Mouse (Mus musculus) heart, embryonic 15.5 days (tissue): ENCODE results near the gene Nlrp9b. TPM values are rescaled to one million over a fixed set of nuclear protein-coding genes. Genes with fewer than 3 reads are reported as not detected.
A peak's percentile ranks its signal among the peaks of the same experiment; 100 is the strongest.
"Not testable (repeated sequence)": the region's sequence is repeated elsewhere in the genome, so short reads cannot be mapped to it uniquely, and the experiment has no call there.

Experiments
- ATAC-seq: fragments of 200-750 bp; cut with Nextera tagmentation; replicated peaks from 2 replicates; pipeline ENCODE4 v1.8.0; 2017; ENCODE audit warnings: low read depth, moderate TSS enrichment; ENCODE audit not compliant: insufficient number of reproducible peaks, insufficient read depth, low FRiP score
- H3K27ac ChIP-seq: fragments of 300-500 bp; sonication (generic); 2 replicates; pipeline ENCODE4 v1.5.1; 2015; ENCODE audit warnings: mild to moderate bottlenecking, inconsistent platforms
- H3K27me3 ChIP-seq: fragments of 300-500 bp; sonication (generic); 2 replicates; pipeline ENCODE4 v1.6.1; 2015; ENCODE audit warnings: inconsistent platforms
- H3K36me3 ChIP-seq: fragments of 300-500 bp; sonication (generic); 2 replicates; pipeline ENCODE4 v1.6.1; 2015; ENCODE audit warnings: mild to moderate bottlenecking, inconsistent platforms
- H3K4me1 ChIP-seq: fragments of 300-500 bp; sonication (generic); replicated peaks from 2 replicates; pipeline ENCODE4 v1.6.1; 2015; ENCODE audit warnings: inconsistent platforms
- H3K4me2 ChIP-seq: fragments of 300-500 bp; sonication (generic); 2 replicates; pipeline ENCODE4 v1.6.1; 2015; ENCODE audit warnings: inconsistent platforms, mild to moderate bottlenecking, moderate library complexity
- H3K4me3 ChIP-seq: fragments of 300-500 bp; sonication (generic); 2 replicates; pipeline ENCODE4 v1.5.1; 2015; ENCODE audit warnings: mild to moderate bottlenecking, inconsistent platforms
- H3K9ac ChIP-seq: fragments of 300-500 bp; sonication (generic); 2 replicates; pipeline ENCODE4 v1.6.1; 2015; ENCODE audit warnings: mild to moderate bottlenecking, inconsistent platforms
- H3K9me3 ChIP-seq: fragments of 300-500 bp; sonication (generic); replicated peaks from 2 replicates; pipeline ENCODE4 v1.6.1; 2016; ENCODE audit warnings: inconsistent platforms
- whole genome bisulfite sequencing: fragments of 180-500 bp; shearing (Covaris S2); methylation state at CpG from one replicate; pipeline ENCODE4 v1.1.7; 2015; ENCODE audit warnings: mixed read lengths; 5-methylcytosine and 5-hydroxymethylcytosine counted together
- polyA plus RNA-seq: library from polyadenylated mRNA; unstranded; fragments of >200 nt; fragmentation: Nextera tagmentation; extraction: Ambion mirVana; gene quantifications from 2 replicates; pipeline ENCODE4 v1.2.1, GENCODE M21; 2015

Gene Nlrp9b
- polyA plus RNA-seq, result not detected in 2 replicates

DNA sequence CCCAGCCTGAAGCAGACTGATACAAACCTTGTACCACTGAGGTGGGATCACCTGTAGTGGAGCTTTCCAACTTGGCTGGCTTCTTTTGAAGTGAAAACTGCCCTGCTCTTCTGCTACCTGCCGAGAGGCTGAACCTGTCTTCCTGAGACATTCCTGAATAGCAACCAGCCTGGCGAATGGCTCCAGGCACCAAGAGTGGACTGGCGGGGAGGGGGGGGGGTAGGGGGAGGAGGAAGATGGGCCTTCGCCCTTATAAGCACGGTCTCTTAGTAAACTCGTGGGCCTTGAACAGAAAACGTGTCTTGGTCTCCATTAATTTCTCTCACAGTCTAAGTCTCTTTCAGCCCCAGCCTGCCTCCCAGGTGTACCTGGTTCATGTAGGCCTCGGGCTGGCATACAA is at the start of gene Nlrp9b:
TSS of gene Nlrp9b (plus strand) at position 301 of the 400 bp plus-strand sequence.
- WGBS, result 51% methylated on average over 8 of the region's 8 CpGs

DNA sequence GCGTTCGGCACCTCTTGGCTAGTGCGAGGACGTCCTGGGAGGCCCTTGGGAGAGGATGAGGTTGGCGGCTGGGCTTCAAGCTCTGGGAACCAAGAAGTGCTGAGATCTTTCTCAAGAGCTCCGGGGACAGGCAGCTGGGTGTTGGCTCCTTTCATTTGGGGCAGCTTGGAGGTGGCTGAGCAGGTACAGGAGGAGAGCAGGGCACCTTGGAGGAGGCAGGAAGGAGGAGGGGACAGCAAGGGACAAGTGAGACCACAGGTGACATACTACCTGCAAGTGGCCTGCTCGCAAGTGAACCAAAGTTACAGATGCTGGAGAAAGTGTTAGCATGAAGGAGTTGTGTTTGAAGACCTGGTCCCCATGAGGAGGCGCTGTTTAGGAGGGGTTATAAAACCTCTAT is 46.6 kb upstream of the Nlrp9b start:
- H3K9me3 ChIP-seq, result no peaks in the 10 kb centered on the region
- H3K27ac ChIP-seq, result no peak overlapping the region
- H3K27me3 ChIP-seq, result no peaks in the 10 kb centered on the region
- H3K4me2 ChIP-seq, result no peak overlapping the region
- H3K4me3 ChIP-seq, result no peak overlapping the region
- 86% methylated on average over 8 of the region's 8 CpGs for WGBS
- no peak for ATAC-seq
- H3K4me1 ChIP-seq, result peaks cover 13% of the 10 kb centered on the region
- H3K9ac ChIP-seq, result no peak overlapping the region
- no peaks in the 10 kb centered on the region for H3K36me3 ChIP-seq

More for the DNA sequence above, at the start of gene Nlrp9b:
- H3K4me3 ChIP-seq, H3K9me3 ChIP-seq, H3K4me1 ChIP-seq, H3K27ac ChIP-seq, H3K36me3 ChIP-seq, H3K4me2 ChIP-seq, H3K9ac ChIP-seq, H3K27me3 ChIP-seq, ATAC-seq: not testable (repeated sequence)

DNA sequence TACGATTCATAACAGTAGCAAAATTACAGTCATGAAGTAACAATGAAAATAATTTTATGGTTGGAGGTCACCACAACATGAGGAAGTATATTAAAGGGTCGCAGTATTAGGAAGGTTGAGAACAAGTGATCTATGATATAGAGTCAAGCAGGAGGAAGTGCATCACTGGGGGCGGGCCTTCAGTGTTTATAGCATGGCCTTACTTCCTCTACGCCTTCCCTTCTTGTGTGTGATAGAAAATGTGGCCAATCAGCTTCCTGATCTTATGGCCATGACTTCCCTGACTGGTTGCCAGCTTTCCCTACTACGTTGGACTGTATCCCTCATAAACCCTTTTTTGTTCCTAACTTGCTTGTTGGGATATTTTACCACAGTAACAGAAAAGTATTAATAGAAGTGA is 46.1 kb upstream of the Nlrp9b start:
- WGBS, result 79% methylated on average over 5 of the region's 5 CpGs
- ATAC-seq, result no peak
- Histone ChIP-seq H3K4me1 (peaks cover 14% of the 10 kb centered on the region), H3K9me3 (no peaks in the 10 kb centered on the region), H3K4me3 (no peak overlapping the region), H3K27ac (no peak overlapping the region), H3K36me3 (no peaks in the 10 kb centered on the region), H3K4me2 (no peak overlapping the region), H3K9ac (no peak overlapping the region), H3K27me3 (no peaks in the 10 kb centered on the region)

DNA sequence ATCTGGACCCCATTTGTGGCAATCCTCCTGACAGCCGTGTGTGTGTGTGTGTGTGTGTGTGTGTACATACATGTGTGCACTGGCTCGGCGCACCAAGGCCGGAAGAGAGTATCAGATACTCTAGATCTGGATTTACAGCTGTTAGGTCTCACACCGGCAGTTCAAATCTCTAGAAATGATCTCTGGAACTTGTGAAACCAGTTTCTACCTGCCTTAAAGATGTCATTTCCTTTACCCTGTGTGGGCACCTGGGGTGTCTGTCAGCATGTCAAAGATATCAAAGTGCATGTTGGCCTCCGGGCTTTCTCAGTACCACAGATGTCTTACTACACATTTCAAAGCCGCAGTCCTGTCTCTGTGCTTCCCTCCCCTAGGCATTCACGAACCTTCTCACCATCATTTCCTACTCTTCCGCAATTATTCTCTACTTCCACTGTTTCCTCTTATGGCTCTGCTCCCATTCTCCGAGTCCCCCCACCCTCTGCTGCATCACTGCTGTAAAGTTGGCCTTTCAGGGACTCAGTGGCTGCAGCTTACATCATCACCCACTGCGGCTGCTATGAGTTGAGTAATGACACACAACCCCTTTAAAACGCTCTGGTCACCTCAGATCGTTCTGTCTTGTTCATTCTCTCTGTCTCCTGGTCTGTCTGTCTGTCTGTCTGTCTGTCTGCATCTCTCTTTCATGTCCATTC is 45.3 kb upstream of the Nlrp9b start:
- H3K27me3 ChIP-seq, result no peaks in the 10 kb centered on the region
- H3K4me2 ChIP-seq, result no peak overlapping the region
- ATAC-seq, result no peak
- no peaks in the 10 kb centered on the region for H3K9me3 ChIP-seq
- H3K36me3 ChIP-seq, result no peaks in the 10 kb centered on the region
- H3K27ac ChIP-seq, result no peak overlapping the region
- no peak overlapping the region for H3K4me3 ChIP-seq
- H3K9ac ChIP-seq, result no peak overlapping the region
- WGBS, result 75% methylated on average over 13 of the region's 13 CpGs
- peaks cover 11% of the 10 kb centered on the region for H3K4me1 ChIP-seq

DNA sequence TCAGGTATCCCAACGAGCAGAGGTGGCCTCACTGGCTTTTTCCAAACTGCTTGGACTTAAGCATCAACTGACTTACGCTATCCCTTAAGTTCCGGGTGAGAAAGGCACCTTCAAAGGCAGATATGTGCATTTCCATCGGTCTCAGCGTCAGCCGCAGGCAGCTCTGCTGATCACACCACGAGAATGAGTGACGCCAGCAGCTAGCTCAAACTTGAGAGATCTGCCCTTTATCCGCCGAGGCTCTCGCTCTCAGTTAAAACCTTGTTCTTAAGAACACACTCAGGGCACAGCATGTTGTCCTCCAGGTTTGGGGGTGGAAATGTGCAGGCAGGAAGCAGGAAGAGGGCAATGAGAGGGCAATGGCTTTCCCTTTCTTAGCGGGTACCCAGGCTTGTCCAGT is 42.3 kb upstream of the Nlrp9b start:
- no peak overlapping the region for H3K27ac ChIP-seq
- no peaks in the 10 kb centered on the region for H3K27me3 ChIP-seq
- H3K36me3 ChIP-seq, result no peaks in the 10 kb centered on the region
- peaks cover 10% of the 10 kb centered on the region for H3K4me1 ChIP-seq
- H3K4me2 ChIP-seq, result no peak overlapping the region
- no peaks in the 10 kb centered on the region for H3K9me3 ChIP-seq
- 67% methylated on average over 12 of the region's 12 CpGs for WGBS
- no peak overlapping the region for H3K9ac ChIP-seq
- no peak for ATAC-seq
- H3K4me3 ChIP-seq, result no peak overlapping the region

DNA sequence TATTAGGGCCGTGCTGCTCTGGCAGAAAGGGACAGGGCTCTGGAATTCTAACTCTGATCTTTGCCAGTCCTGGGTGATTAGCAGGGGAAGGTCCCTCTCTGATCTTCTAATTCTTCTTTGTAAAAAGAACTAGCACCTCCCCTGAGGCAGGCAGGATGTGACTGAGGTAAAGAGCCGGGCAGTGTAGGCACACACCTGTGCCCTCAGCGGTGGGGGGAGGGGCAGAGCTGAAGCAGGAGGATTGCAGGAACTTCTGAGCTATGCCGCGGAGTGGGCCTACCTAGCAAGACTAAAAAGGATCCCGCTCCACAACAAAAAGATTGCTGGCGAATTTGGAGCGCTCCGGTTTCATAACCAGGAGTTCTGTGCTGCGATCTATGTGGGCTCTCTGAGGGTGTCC is 41.3 kb upstream of the Nlrp9b start:
- H3K9me3 ChIP-seq, result no peaks in the 10 kb centered on the region
- H3K27me3 ChIP-seq, result no peaks in the 10 kb centered on the region
- no peak; the same call in 1 of the 2 replicates for ATAC-seq
- WGBS, result 52% methylated on average over 10 of the region's 10 CpGs
- H3K4me1 ChIP-seq, result peaks cover 10% of the 10 kb centered on the region
- H3K27ac ChIP-seq, result no peak overlapping the region
- H3K4me3 ChIP-seq, result no peak overlapping the region
- no peaks in the 10 kb centered on the region for H3K36me3 ChIP-seq
- H3K9ac ChIP-seq, result no peak overlapping the region
- H3K4me2 ChIP-seq, result no peak overlapping the region

DNA sequence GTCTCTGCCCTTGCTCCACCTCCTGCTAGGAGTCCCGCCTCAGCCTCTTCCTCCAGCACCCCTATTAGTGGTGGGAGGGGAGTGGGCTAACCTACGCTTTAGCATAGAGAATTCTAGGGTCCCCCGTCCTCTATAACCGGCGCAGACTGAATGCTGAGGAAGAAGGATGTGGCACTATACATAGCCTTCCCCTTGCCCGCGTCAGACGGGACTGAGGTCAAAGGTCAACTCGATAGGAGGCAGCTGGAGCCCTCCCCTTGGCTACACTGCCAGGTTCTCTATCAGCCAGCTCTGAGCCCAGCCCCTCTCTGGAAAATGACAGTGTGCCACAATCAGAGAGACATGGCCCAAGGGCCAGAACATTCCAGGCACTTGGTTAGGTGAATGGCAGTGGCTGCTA is 40.7 kb upstream of the Nlrp9b start, which contains the start of gene Igsf23:
TSS of gene Igsf23 (minus strand) at position 168 of the 400 bp plus-strand sequence.
- Histone ChIP-seq H3K9me3 (no peaks in the 10 kb centered on the region), H3K4me1 (peaks cover 10% of the 10 kb centered on the region), H3K27me3 (no peaks in the 10 kb centered on the region), H3K4me3 (no peak within 1 kb of the TSS), H3K9ac (no peak within 1 kb of the TSS), H3K36me3 (no peaks in the 10 kb centered on the region), H3K27ac (no peak within 1 kb of the TSS), H3K4me2 (no peak within 1 kb of the TSS)
- WGBS, result 37% methylated on average over 9 of the region's 9 CpGs
- peak; percentile 9; the same call in 1 of the 2 replicates for ATAC-seq

DNA sequence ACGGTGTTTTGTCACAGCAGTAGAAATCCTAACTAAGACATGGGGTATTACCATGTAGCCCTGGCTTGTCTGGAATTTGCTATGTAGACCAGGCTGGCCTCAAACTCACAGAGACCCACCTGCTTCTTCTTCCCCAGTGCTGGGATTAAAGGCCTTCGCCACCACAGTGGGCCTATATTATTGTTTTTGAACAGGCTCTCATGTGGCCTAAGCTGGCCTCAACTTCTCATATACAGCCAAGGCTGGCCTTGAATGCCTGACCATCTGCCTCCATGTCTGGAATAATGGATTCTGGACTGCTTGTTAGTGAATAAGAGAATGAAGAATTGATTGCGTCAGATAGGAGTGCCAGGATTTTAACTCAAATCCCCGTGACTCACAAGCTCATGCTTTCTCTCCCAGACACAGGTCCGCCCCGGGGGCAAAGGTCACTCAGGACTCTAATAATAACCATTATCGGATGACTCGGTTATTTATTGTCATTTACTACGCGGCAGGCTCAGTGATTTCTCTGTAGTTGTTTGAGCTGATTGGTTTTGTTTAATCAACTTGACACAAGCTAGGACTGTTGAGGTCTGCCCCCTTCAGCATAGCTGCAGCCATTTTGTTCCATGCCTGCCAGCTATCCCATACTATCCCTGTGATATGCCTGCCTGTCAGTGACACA is 38.8 kb upstream of the Nlrp9b start:
- no peaks in the 10 kb centered on the region for H3K27me3 ChIP-seq

DNA sequence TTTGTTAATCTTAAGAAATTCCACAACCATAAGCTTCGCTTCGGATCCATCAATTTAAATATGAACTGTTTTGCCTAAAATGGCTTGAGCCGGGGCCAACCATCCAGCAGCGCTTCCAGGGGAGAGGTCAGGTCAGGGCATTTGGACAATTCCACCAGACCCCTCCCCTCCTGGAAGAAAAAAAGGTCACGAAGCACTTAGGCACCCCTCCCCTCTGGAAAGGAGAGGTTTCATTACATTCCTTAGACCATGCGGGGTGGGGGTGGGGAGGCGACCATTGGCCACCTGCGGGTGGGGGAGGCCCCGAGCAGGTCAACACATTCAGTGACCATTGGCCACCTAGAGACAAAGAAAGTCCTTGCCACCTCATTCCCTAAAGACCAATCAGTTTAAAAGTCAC is 38.2 kb upstream of the Nlrp9b start:
- Histone ChIP-seq H3K9me3 (no peaks in the 10 kb centered on the region), H3K27ac (no peak overlapping the region), H3K36me3 (no peaks in the 10 kb centered on the region), H3K4me1 (peaks cover 12% of the 10 kb centered on the region), H3K9ac (no peak overlapping the region), H3K4me2 (no peak overlapping the region), H3K27me3 (no peaks in the 10 kb centered on the region), H3K4me3 (no peak overlapping the region)
- ATAC-seq, result no peak
- WGBS, result 64% methylated on average over 9 of the region's 9 CpGs

More for the DNA sequence above, 38.8 kb upstream of the Nlrp9b start:
- WGBS, result 81% methylated on average over 10 of the region's 10 CpGs
- H3K4me2 ChIP-seq, result no peak overlapping the region
- no peak overlapping the region for H3K9ac ChIP-seq
- H3K36me3 ChIP-seq, result no peaks in the 10 kb centered on the region
- H3K4me3 ChIP-seq, result no peak overlapping the region
- H3K9me3 ChIP-seq, result no peaks in the 10 kb centered on the region
- no peak overlapping the region for H3K27ac ChIP-seq
- H3K4me1 ChIP-seq, result peaks cover 12% of the 10 kb centered on the region
- ATAC-seq, result no peak

DNA sequence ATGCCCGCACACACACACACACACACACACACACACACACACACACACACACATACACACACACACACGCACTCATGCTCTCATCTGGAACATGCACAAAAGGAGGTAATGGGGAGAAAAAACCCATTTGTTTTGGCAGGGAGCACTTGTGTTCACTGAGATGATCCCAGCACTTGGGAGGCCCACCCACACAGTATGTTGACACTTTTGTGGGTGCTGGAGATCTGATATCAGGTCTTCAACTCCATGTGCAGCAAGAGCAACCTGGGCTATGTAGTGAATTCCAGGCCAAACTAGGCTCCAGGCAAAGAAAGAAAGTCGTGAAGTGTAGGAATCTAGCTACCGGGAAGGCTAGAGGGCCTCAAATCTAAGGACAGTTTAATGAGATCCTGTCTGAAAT is 35.4 kb upstream of the Nlrp9b start:
- Histone ChIP-seq H3K4me1 (0 out of 2 replicates have a peak, but pooled peaks cover 2% of the 10 kb centered on the region), H3K27ac (no peak overlapping the region), H3K4me3 (no peak overlapping the region), H3K4me2 (no peak overlapping the region), H3K9me3 (no peaks in the 10 kb centered on the region), H3K9ac (no peak overlapping the region), H3K36me3 (no peaks in the 10 kb centered on the region), H3K27me3 (no peaks in the 10 kb centered on the region)
- ATAC-seq, result no peak
- WGBS, result 63% methylated on average over 4 of the region's 4 CpGs

DNA sequence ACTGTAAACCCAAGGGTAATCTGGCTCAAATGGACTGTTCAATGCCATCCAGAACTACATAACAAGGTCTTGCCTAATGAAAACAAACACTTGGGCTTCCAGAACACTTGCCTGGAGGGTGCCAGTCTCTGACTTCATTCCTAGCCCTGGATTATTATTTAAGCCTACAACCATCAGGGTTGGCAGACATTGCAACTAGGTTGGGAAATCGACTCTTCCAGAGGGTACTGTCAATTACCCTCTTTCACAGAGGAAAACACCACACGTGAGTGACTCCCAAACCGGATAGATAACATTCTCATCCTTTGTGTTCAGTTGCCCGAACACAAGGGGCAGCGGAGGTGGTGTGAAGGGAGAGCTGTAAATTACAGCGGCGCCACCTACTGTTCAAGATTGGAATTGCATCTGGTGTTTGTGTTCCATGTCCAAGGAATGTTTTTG is 34.9 kb upstream of the Nlrp9b start:
- no peak for ATAC-seq
- H3K4me1 ChIP-seq, result 0 out of 2 replicates have a peak, but pooled peaks cover 2% of the 10 kb centered on the region

More for the DNA sequence above, 34.9 kb upstream of the Nlrp9b start:
- Histone ChIP-seq H3K27me3 (no peaks in the 10 kb centered on the region), H3K9me3 (no peaks in the 10 kb centered on the region), H3K9ac (no peak overlapping the region), H3K36me3 (no peaks in the 10 kb centered on the region), H3K27ac (no peak overlapping the region), H3K4me2 (no peak overlapping the region), H3K4me3 (no peak overlapping the region)
- 2% methylated on average over 7 of the region's 7 CpGs for WGBS
